Mouse (Mus musculus) testis, adult 2 months (tissue): ENCODE data around the gene Aftph. TPM values are rescaled to one million over a fixed set of nuclear protein-coding genes. Genes with fewer than 3 reads are reported as not detected.

Source experiments
- H3K27ac ChIP-seq: fragments of 200-500 bp; 2 replicates; pipeline ENCODE4 v1.5.1; 2012; ENCODE audit warnings: low read depth, low read length; ENCODE audit not compliant: control insufficient read depth, insufficient read depth
- H3K27me3 ChIP-seq: fragments of 200-500 bp; 2 replicates; pipeline ENCODE4 v1.6.1; 2012; ENCODE audit warnings: mild to moderate bottlenecking, low read length, moderate library complexity; ENCODE audit not compliant: control insufficient read depth, insufficient read depth
- H3K36me3 ChIP-seq: fragments of 200-500 bp; 2 replicates; pipeline ENCODE4 v1.6.1; 2012; ENCODE audit warnings: mild to moderate bottlenecking, low read length; ENCODE audit not compliant: control insufficient read depth, insufficient read depth
- H3K4me1 ChIP-seq: fragments of 200-500 bp; 2 replicates; pipeline ENCODE4 v1.6.1; 2012; ENCODE audit warnings: low read length; ENCODE audit not compliant: control insufficient read depth, insufficient read depth
- H3K4me3 ChIP-seq: fragments of 200-500 bp; 2 replicates; pipeline ENCODE4 v1.5.1; 2012; ENCODE audit warnings: low read depth, mild to moderate bottlenecking, low read length, moderate library complexity, mixed read lengths; ENCODE audit not compliant: control insufficient read depth
- CTCF ChIP-seq: fragments of 200-500 bp; IDR thresholded peaks from 2 replicates; pipeline ENCODE4 v1.5.1; 2012; ENCODE audit warnings: low read depth, mild to moderate bottlenecking, inconsistent platforms, low read length, moderate library complexity; ENCODE audit not compliant: control insufficient read depth, insufficient read depth, insufficient replicate concordance
- POLR2A ChIP-seq: fragments of 200-500 bp; IDR thresholded peaks from 2 replicates; pipeline ENCODE4 v1.6.1; 2012; ENCODE audit warnings: low read depth, mild to moderate bottlenecking, inconsistent platforms, low read length, moderate library complexity; ENCODE audit not compliant: control insufficient read depth
- polyA plus RNA-seq: library from polyadenylated mRNA; depleted of rRNA; stranded (reverse); fragments of >200 nt; gene quantifications from 2 replicates; pipeline ENCODE4 v1.2.3, GENCODE M21; 2012

The Aftph gene
- polyA plus RNA-seq, 1 experiment: 55.4 TPM

DNA sequence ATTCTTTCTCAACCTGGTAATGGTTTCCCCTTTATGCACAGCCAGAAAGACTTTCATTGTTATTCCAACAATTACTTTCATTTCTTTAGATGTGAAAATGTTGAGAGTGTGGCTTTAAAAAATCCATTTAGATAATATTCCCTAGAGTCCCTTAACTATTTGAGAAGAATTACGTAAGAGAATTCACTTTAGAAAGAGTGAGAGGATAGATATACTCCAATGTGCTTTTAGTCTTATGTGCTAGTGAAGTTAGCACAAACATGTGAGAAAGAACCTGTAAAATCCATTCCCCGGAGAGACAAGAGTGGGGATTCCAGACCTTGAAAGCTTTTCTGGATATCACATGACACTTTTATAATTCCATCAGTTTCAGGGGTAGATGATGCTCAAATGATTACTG, 9.2 kb upstream of the Aftph start:
- TF ChIP-seq POLR2A (no peak), CTCF (no peak)
- Histone ChIP-seq H3K27me3 (no peaks in the 10 kb centered on the region), H3K4me1 (no peaks in the 10 kb centered on the region), H3K27ac (no peak overlapping the region), H3K4me3 (no peak overlapping the region), H3K36me3 (no peaks in the 10 kb centered on the region)

GRCm38 (mm10) chr11:20743353-20743752, 2.0 kb upstream of the Aftph start:
- no peaks in the 10 kb centered on the region for H3K36me3 ChIP-seq
- no peak overlapping the region for H3K4me3 ChIP-seq
- TF ChIP-seq POLR2A: no peak
- TF ChIP-seq CTCF: no peak
- H3K27ac ChIP-seq: no peak overlapping the region
- peaks cover 3% of the 10 kb centered on the region for H3K4me1 ChIP-seq
- H3K27me3 ChIP-seq: no peaks in the 10 kb centered on the region

DNA sequence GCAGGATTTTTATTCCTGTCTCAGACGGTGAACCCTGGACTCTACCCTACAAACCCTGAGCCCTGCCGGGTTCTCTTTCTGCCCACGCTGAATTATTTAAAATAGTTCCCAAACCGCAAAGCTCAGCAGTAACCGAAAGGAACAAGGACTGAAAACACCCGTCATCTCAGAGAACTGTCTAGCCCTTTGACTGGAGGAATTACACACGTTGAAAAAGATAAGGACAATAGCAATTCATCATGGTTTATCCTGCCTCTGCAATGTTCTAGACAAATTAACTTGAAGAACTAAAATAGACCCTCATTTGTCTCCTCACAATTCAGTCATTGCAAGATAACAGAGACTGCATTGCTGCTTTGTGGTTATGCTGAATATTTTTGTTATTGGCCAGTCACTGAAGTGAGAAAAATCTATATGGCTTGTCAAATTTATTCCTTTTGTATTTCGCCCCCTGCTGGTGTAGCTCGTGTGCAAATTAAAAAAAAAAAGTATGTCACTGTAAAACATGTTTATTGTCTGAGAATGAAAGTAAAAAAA, 1.0 kb upstream of the Aftph start:
- no peaks in the 10 kb centered on the region for H3K36me3 ChIP-seq
- H3K4me3 ChIP-seq: peak overlapping the region; percentile 86
- peaks cover 3% of the 10 kb centered on the region for H3K4me1 ChIP-seq
- no peak for TF ChIP-seq POLR2A
- peak overlapping the region; percentile 92 for H3K27ac ChIP-seq
- no peaks in the 10 kb centered on the region for H3K27me3 ChIP-seq

DNA sequence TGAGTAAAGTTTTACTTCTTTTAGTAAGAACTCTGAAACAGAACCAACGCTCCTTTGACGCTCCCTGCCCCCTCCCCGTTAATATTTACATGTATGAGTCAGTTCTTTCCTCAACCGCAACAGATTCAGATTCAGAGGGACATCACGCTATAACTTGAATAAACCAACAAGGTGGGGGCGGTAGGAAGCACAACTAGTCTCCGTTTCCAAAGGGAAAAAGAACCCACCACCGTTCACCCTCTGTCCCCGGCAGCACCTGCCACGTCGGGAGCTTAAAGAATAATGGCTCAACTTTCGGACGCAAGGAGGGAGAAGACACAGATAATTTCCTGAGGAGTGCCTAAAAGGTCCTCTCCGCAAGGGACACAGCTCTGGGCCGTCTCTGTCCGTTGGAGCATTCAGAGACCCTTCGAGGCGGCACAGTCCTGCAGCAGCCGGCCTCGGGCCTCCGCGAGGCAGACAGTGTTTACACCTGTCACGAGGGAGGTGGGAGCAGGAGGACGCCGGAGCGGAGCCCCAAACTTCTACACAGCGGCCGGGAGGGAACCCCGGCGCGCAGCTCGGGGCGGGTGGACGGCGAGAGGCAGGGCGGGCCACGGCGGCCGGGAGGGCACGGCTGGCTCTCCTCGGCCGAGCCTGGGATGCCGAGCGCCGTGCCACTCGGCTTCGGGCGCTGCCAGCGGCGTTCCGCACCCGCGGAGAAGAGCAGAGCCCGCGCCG, 748 bp downstream of the Aftph start:
- peak overlapping the region; percentile 85 for H3K27ac ChIP-seq
- peak overlapping the region; percentile 86 for H3K4me3 ChIP-seq
- TF ChIP-seq CTCF: no peak
- peak; percentile 47; the same call in 1 of the 2 replicates for TF ChIP-seq POLR2A
- H3K36me3 ChIP-seq: no peaks in the 10 kb centered on the region
- no peaks in the 10 kb centered on the region for H3K27me3 ChIP-seq
- peaks cover 3% of the 10 kb centered on the region for H3K4me1 ChIP-seq

GRCm38 (mm10) chr11:20734066-20734465, 7.3 kb downstream of the Aftph start:
- Histone ChIP-seq H3K36me3 (no peaks in the 10 kb centered on the region), H3K4me1 (0 out of 2 replicates have a peak, but pooled peaks cover 2% of the 10 kb centered on the region), H3K27ac (no peak overlapping the region), H3K27me3 (no peaks in the 10 kb centered on the region), H3K4me3 (no peak overlapping the region)
- TF ChIP-seq POLR2A (no peak), CTCF (no peak)

GRCm38 (mm10) chr11:20733486-20734030, 7.8 kb downstream of the Aftph start:
- no peak overlapping the region for H3K27ac ChIP-seq
- H3K36me3 ChIP-seq: no peaks in the 10 kb centered on the region
- H3K4me3 ChIP-seq: no peak overlapping the region
- TF ChIP-seq CTCF (no peak), POLR2A (no peak)
- 0 out of 2 replicates have a peak, but pooled peaks cover 2% of the 10 kb centered on the region for H3K4me1 ChIP-seq
- H3K27me3 ChIP-seq: no peaks in the 10 kb centered on the region

DNA sequence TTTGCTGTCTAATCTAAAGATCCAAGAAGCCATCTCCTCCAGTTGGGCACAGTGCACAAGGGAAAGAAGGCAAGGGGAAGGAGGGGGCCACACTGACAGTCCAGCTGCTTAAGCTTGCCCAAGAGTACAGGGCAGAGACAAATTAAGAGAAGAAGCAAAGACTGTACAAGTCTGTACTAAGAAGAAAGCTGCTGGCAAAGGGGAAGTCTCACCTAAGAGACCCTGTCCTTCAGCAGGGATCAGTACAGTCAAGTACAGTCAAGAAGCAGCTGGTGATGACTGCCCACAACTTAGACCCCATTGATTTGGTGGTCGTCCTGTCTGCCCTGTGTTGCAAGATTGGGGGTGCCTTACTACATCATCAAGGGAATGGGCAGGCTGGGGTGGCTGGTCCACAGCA, 12.0 kb downstream of the Aftph start:
- Histone ChIP-seq H3K36me3 (no peaks in the 10 kb centered on the region; the same call in none of the 2 replicates), H3K4me1 (no peaks in the 10 kb centered on the region), H3K4me3 (no peak overlapping the region), H3K27ac (no peak overlapping the region), H3K27me3 (no peaks in the 10 kb centered on the region)
- TF ChIP-seq CTCF (no peak), POLR2A (no peak)

- H3K27me3 ChIP-seq: no peaks in the 10 kb centered on the region
- TF ChIP-seq POLR2A (no peak), CTCF (no peak)
- no peak overlapping the region for H3K4me3 ChIP-seq
- no peaks in the 10 kb centered on the region for H3K4me1 ChIP-seq
- no peaks in the 10 kb centered on the region; the same call in none of the 2 replicates for H3K36me3 ChIP-seq
- H3K27ac ChIP-seq: no peak overlapping the region
Observed at GRCm38 (mm10) chr11:20728044-20728443, 13.3 kb downstream of the Aftph start.
